In the genomic region with DNA sequence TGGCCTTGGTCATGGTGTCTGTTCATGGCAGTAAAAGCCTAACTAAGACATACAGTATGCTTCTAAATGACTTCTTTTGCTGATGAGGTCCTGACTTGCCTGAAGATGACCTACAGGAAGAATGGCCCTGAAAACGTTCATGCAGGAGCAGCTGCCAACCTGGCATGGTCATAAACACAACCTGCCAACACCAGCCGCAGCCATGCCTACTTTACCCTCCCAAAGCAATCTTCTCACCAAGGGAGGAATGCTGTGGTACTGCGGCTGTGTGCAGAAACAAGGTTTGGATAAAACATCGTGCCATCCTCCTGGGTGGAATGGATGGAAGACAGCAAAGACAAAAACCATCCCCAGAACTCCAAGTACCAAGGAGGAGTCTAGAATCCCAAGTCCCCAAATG, we compare ENCODE assay signal across 7 mouse cellular contexts. TPM values are rescaled to one million over a fixed set of nuclear protein-coding genes. Genes with fewer than 3 reads are reported as not detected.
DNase-seq lines count a peak whose midpoint lies in the region; ATAC-seq and TF ChIP-seq lines count a peak whose summit lies in the region.

No protein-coding gene starts in this region.

- H3K36me3 ChIP-seq in forebrain, embryonic 12.5 days (replicated peaks): peaks cover 49% of the 10 kb centered on the region
- H3K36me3 ChIP-seq in hindbrain, postnatal 0 days (ENCODE audit: insufficient read depth, low read length): peaks cover 19% of the 10 kb centered on the region; the same call in 1 of the 2 replicates

- no peak for ATAC-seq in forebrain, embryonic 12.5 days (ENCODE audit: low FRiP score)
- ATAC-seq in hindbrain, postnatal 0 days: peak; percentile 43; the same call in 1 of the 2 replicates

- WGBS in forebrain, embryonic 12.5 days: 85% methylated on average over 4 of the region's 4 CpGs
- 36% methylated on average over 4 of the region's 4 CpGs for WGBS in hindbrain, postnatal 0 days

- H3K4me3 ChIP-seq in left cerebral cortex, adult 2 months: no peak overlapping the region
- no peak overlapping the region for H3K4me3 ChIP-seq in forebrain, embryonic 12.5 days (replicated peaks)
- H3K4me3 ChIP-seq in hindbrain, postnatal 0 days (ENCODE audit: low read length): no peak overlapping the region

- peaks cover 12% of the 10 kb centered on the region for H3K4me1 ChIP-seq in forebrain, embryonic 12.5 days
- no peaks in the 10 kb centered on the region for H3K4me1 ChIP-seq in hindbrain, postnatal 0 days (ENCODE audit: insufficient read depth, low read length)

- no peaks in the 10 kb centered on the region for H3K9me3 ChIP-seq in forebrain, embryonic 12.5 days
- H3K9me3 ChIP-seq in hindbrain, postnatal 0 days (ENCODE audit: low read length): no peaks in the 10 kb centered on the region

- peak overlapping the region; percentile 67 for H3K27ac ChIP-seq in left cerebral cortex, adult 2 months
- 0 out of 2 replicates have a peak overlapping the region, but pooled peaks have one; percentile 13 for H3K27ac ChIP-seq in forebrain, embryonic 12.5 days
- peak overlapping the region; percentile 42; the same call in 1 of the 2 replicates for H3K27ac ChIP-seq in hindbrain, postnatal 0 days

- no peaks in the 10 kb centered on the region for H3K27me3 ChIP-seq in forebrain, embryonic 12.5 days
- no peaks in the 10 kb centered on the region for H3K27me3 ChIP-seq in hindbrain, postnatal 0 days (ENCODE audit: insufficient read depth, low read length)

- intact Hi-C loops in left cerebral cortex, adult 2 months (cut with DNase I): no loop called here
- intact Hi-C loops in left cerebral cortex, postnatal 10 days (cut with DNase I): no loop called here

- DNase-seq in left cerebral cortex, adult 2 months (ENCODE audit: extremely low spot score in 1 of 2, low spot score in 2 of 2): no peak
- no peak for DNase-seq in left cerebral cortex, postnatal 10 days (ENCODE audit: extremely low spot score in 1 of 2, low spot score in 2 of 2)
- peak; percentile 36 for DNase-seq in cerebellum, adult 9-11 months
- peak; percentile 28 for DNase-seq in hindbrain, postnatal 0 days (ENCODE audit: low spot score)
- DNase-seq in right cerebral cortex, postnatal 25 days: no peak
- no peak for DNase-seq in embryo, embryonic 9.5 days (ENCODE audit: extremely low spot score)

- no peak overlapping the region for H3K4me2 ChIP-seq in forebrain, embryonic 12.5 days
- no peak overlapping the region for H3K4me2 ChIP-seq in hindbrain, postnatal 0 days (ENCODE audit: low read depth, low read length)

- no peak for TF ChIP-seq CTCF in left cerebral cortex, adult 2 months (IDR thresholded peaks at IDR 0.05)
- TF ChIP-seq CTCF in hindbrain, postnatal 0 days (IDR thresholded peaks at IDR 0.05; ENCODE audit: low read depth): no peak

- H3K9ac ChIP-seq in forebrain, embryonic 12.5 days: no peak overlapping the region
- no peak overlapping the region for H3K9ac ChIP-seq in hindbrain, postnatal 0 days (replicated peaks; ENCODE audit: low read length)

RNA-seq across cellular contexts. Expression of gene Dcaf5, which starts 57.0 kb away (rescaled TPM):
- total RNA-seq in left cerebral cortex, adult 2 months (2021): 10 to 100 TPM; 75.9 to 80.7 TPM
- 10 to 100 TPM; 71.3 to 72.2 TPM for total RNA-seq in left cerebral cortex, postnatal 10 days (2021)
- polyA plus RNA-seq in forebrain, embryonic 12.5 days (2016; fragmentation: Nextera tagmentation; extraction: Ambion mirVana): 21.9 and 25.2 TPM in 2 replicates
- 53.0 and 55.5 TPM in 2 replicates for total RNA-seq in hindbrain, postnatal 0 days (2014; rRNA removed)
- 18.6 and 19.6 TPM in 2 replicates for polyA plus RNA-seq in hindbrain, postnatal 0 days (2015; fragmentation: Nextera tagmentation; extraction: Ambion mirVana)

Comparison
In these comparisons a context has a peak if more than half of its experiments do, and no peak if none do; other contexts are left out.
1. DNase-seq: peak in cerebellum, adult 9-11 months (single experiment) and hindbrain, postnatal 0 days (single experiment); none in left cerebral cortex, adult 2 months (0 of 2), left cerebral cortex, postnatal 10 days (0 of 2), right cerebral cortex, postnatal 25 days (single experiment) and embryo, embryonic 9.5 days (single experiment).
2. H3K27ac ChIP-seq: peak in every context shown above with its lines; median percentile 67 in left cerebral cortex, adult 2 months; 42 in hindbrain, postnatal 0 days; 13 in forebrain, embryonic 12.5 days.